Mouse (Mus musculus) neural tube, postnatal 0 days (tissue): Measurements from ENCODE around the gene Olfr1145. TPM values are rescaled to one million over a fixed set of nuclear protein-coding genes. Genes with fewer than 3 reads are reported as not detected.

Experiments
- polyA plus RNA-seq: library from polyadenylated mRNA; unstranded; fragments of >200 nt; fragmentation: Nextera tagmentation; extraction: Ambion mirVana; gene quantifications from 2 replicates; pipeline ENCODE4 v1.2.1, GENCODE M21; 2015

The Olfr1145 gene
- polyA plus RNA-seq, result not detected in 2 replicates

GRCm38 (mm10) chr2:87809522-87809921 lies at the start of gene Olfr1145:
Olfr1145 (plus strand) TSS chr2:87809822.

GRCm38 (mm10) chr2:87779183-87779582 lies 30.4 kb upstream of the Olfr1145 start, which contains the start of gene Olfr152:
Olfr152 (plus strand) TSS chr2:87779483.

GRCm38 (mm10) chr2:87800292-87800691 lies 9.3 kb upstream of the Olfr1145 start, which contains the start of gene Olfr1143:
Olfr1143 (plus strand) TSS chr2:87800592.

GRCm38 (mm10) chr2:87830233-87830632 lies 20.6 kb downstream of the Olfr1145 start, which contains the start of gene Olfr1148:
Olfr1148 (plus strand) TSS chr2:87830533.

GRCm38 (mm10) chr2:87843693-87844092 lies 34.1 kb downstream of the Olfr1145 start, which contains the start of gene Olfr1150-ps1:
Olfr1150-ps1 (plus strand) TSS chr2:87843993.

GRCm38 (mm10) chr2:87855562-87855961 lies 45.9 kb downstream of the Olfr1145 start, which contains the start of gene Olfr1151:
Olfr1151 (plus strand) TSS chr2:87855862.

Other genes starting within 250 kb of the Olfr1145 start
- gene Olfr1129, start 235.9 kb upstream of the Olfr1145 start, polyA plus RNA-seq, result not detected in 2 replicates
- not detected in 2 replicates for gene Olfr1130, start 203.6 kb upstream of the Olfr1145 start, polyA plus RNA-seq
- not detected in 2 replicates for gene Olfr1131, start 182.7 kb upstream of the Olfr1145 start, polyA plus RNA-seq
- not detected in 2 replicates for gene Olfr1132, start 172.3 kb upstream of the Olfr1145 start, polyA plus RNA-seq
- gene Olfr1133, start 162.4 kb upstream of the Olfr1145 start, polyA plus RNA-seq, result not detected in 2 replicates
- gene Olfr1134, start 151.4 kb upstream of the Olfr1145 start, polyA plus RNA-seq, result not detected in 2 replicates
- not detected in 2 replicates for gene Olfr1135, start 136.2 kb upstream of the Olfr1145 start, polyA plus RNA-seq
- gene Olfr1136, start 115.9 kb upstream of the Olfr1145 start, polyA plus RNA-seq, result not detected in 2 replicates
- not detected in 2 replicates for gene Olfr1137, start 96.6 kb upstream of the Olfr1145 start, polyA plus RNA-seq
- not detected in 2 replicates for gene Olfr1138, start 69.8 kb upstream of the Olfr1145 start, polyA plus RNA-seq
- not detected in 2 replicates for gene Olfr1140, start 66.1 kb upstream of the Olfr1145 start, polyA plus RNA-seq
- gene Olfr1141, start 55.8 kb upstream of the Olfr1145 start, polyA plus RNA-seq, result not detected in 2 replicates
- not detected in 2 replicates for gene Olfr152, start 30.3 kb upstream of the Olfr1145 start, polyA plus RNA-seq
- not detected in 2 replicates for gene Olfr1143, start 9.2 kb upstream of the Olfr1145 start, polyA plus RNA-seq
- not detected in 2 replicates for gene Olfr1148, start 20.7 kb downstream of the Olfr1145 start, polyA plus RNA-seq
- not detected in 2 replicates for gene Olfr1150-ps1, start 34.2 kb downstream of the Olfr1145 start, polyA plus RNA-seq
- not detected in 2 replicates for gene Olfr1151, start 46.0 kb downstream of the Olfr1145 start, polyA plus RNA-seq
- not detected in 2 replicates for gene Olfr1152, start 56.7 kb downstream of the Olfr1145 start, polyA plus RNA-seq
- not detected in 2 replicates for gene Olfr1153, start 85.1 kb downstream of the Olfr1145 start, polyA plus RNA-seq
- not detected in 2 replicates for gene Olfr1154, start 95.3 kb downstream of the Olfr1145 start, polyA plus RNA-seq
- gene Olfr1155, start 135.3 kb downstream of the Olfr1145 start, polyA plus RNA-seq, result not detected in 2 replicates
- not detected in 2 replicates for gene Olfr1156, start 143.3 kb downstream of the Olfr1145 start, polyA plus RNA-seq
- not detected in 2 replicates for gene Olfr1157, start 158.5 kb downstream of the Olfr1145 start, polyA plus RNA-seq
- gene Olfr74, start 164.8 kb downstream of the Olfr1145 start, polyA plus RNA-seq, result not detected in 2 replicates
- not detected in 2 replicates for gene Olfr1158, start 180.3 kb downstream of the Olfr1145 start, polyA plus RNA-seq
- gene Olfr1160, start 198.4 kb downstream of the Olfr1145 start, polyA plus RNA-seq, result not detected in 2 replicates
- gene Olfr1161, start 213.0 kb downstream of the Olfr1145 start, polyA plus RNA-seq, result not detected in 2 replicates
- not detected in 2 replicates for gene Olfr73, start 227.9 kb downstream of the Olfr1145 start, polyA plus RNA-seq
- not detected in 2 replicates for gene Olfr1162, start 241.3 kb downstream of the Olfr1145 start, polyA plus RNA-seq